Mouse (Mus musculus): Measurements from ENCODE around the gene Prm3. TPM values are rescaled to one million over a fixed set of nuclear protein-coding genes. Genes with fewer than 3 reads are reported as not detected.
A peak's percentile ranks its signal among the peaks of the same experiment; 100 is the strongest.

Gene Prm3
- polyA plus RNA-seq, 1 experiment from 2014 or later, result not detected

- no peak for ATAC-seq (replicated peaks; ENCODE audit: low FRiP score, low read depth)
- Histone ChIP-seq H3K27me3 (ENCODE audit: insufficient read depth, low read length) (no peaks in the 10 kb centered on the region), H3K4me2 (ENCODE audit: low read length) (no peak overlapping the region), H3K36me3 (ENCODE audit: insufficient read depth, low read length) (no peaks in the 10 kb centered on the region), H3K4me1 (replicated peaks; ENCODE audit: insufficient read depth, low read length) (peaks cover 28% of the 10 kb centered on the region), H3K27ac (no peak overlapping the region), H3K9me3 (replicated peaks; ENCODE audit: low read length) (no peaks in the 10 kb centered on the region), H3K4me3 (replicated peaks; ENCODE audit: low read depth, low read length) (no peak overlapping the region), H3K9ac (ENCODE audit: low read depth, low read length) (no peak overlapping the region)
- no peak for DNase-seq (ENCODE audit: low spot score)
- 69% methylated on average over 7 of the region's 7 CpGs for WGBS
- peak; percentile 37; the same call in 1 of the 2 replicates for TF ChIP-seq CTCF (IDR thresholded peaks at IDR 0.05; ENCODE audit: low read depth)
Measured at GRCm38 (mm10) chr16:10787548-10788058, 3.1 kb downstream of the Prm3 start.

GRCm38 (mm10) chr16:10786782-10787547 is 3.7 kb downstream of the Prm3 start:
- WGBS, result 56% methylated on average over 4 of the region's 4 CpGs

GRCm38 (mm10) chr16:10786288-10786687 is 4.4 kb downstream of the Prm3 start:
- peak overlapping the region; percentile 67 for H3K9ac ChIP-seq (ENCODE audit: low read depth, low read length)
- peak overlapping the region; percentile 96 for H3K27ac ChIP-seq
- TF ChIP-seq CTCF (IDR thresholded peaks at IDR 0.05; ENCODE audit: low read depth), result peak; percentile 86
- H3K4me3 ChIP-seq (replicated peaks; ENCODE audit: low read depth, low read length), result peak overlapping the region; percentile 52
- WGBS, result 1% methylated on average over 9 of the region's 9 CpGs
- no peaks in the 10 kb centered on the region for H3K9me3 ChIP-seq (replicated peaks; ENCODE audit: low read length)
- H3K4me2 ChIP-seq (ENCODE audit: low read length), result peak overlapping the region; percentile 85
- ATAC-seq (replicated peaks; ENCODE audit: low FRiP score, low read depth) (peak; percentile 30), DNase-seq (ENCODE audit: low spot score) (peak; percentile 96)
- no peaks in the 10 kb centered on the region for H3K36me3 ChIP-seq (ENCODE audit: insufficient read depth, low read length)
- H3K4me1 ChIP-seq (replicated peaks; ENCODE audit: insufficient read depth, low read length), result peaks cover 32% of the 10 kb centered on the region
- H3K27me3 ChIP-seq (ENCODE audit: insufficient read depth, low read length), result no peaks in the 10 kb centered on the region

More at GRCm38 (mm10) chr16:10786782-10787547, 3.7 kb downstream of the Prm3 start:
- ATAC-seq (replicated peaks; ENCODE audit: low FRiP score, low read depth) (no peak), DNase-seq (ENCODE audit: low spot score) (no peak)
- Histone ChIP-seq H3K4me1 (replicated peaks; ENCODE audit: insufficient read depth, low read length) (peaks cover 32% of the 10 kb centered on the region), H3K27me3 (ENCODE audit: insufficient read depth, low read length) (no peaks in the 10 kb centered on the region), H3K4me2 (ENCODE audit: low read length) (0 out of 2 replicates have a peak overlapping the region, but pooled peaks have one; percentile 85), H3K9me3 (replicated peaks; ENCODE audit: low read length) (no peaks in the 10 kb centered on the region), H3K36me3 (ENCODE audit: insufficient read depth, low read length) (no peaks in the 10 kb centered on the region), H3K27ac (peak overlapping the region; percentile 96; the same call in 1 of the 2 replicates), H3K9ac (ENCODE audit: low read depth, low read length) (no peak overlapping the region), H3K4me3 (replicated peaks; ENCODE audit: low read depth, low read length) (no peak overlapping the region)
- TF ChIP-seq CTCF (IDR thresholded peaks at IDR 0.05; ENCODE audit: low read depth), result no peak

GRCm38 (mm10) chr16:10785371-10786231 is 5.1 kb downstream of the Prm3 start, which contains the start of gene Socs1:
Gene Socs1 (minus strand): TSS chr16:10785536.
- no peaks in the 10 kb centered on the region for H3K36me3 ChIP-seq (ENCODE audit: insufficient read depth, low read length)
- under 1% methylated on average over 58 of the region's 59 CpGs for WGBS
- no peak for TF ChIP-seq CTCF (IDR thresholded peaks at IDR 0.05; ENCODE audit: low read depth)
- peaks cover 32% of the 10 kb centered on the region for H3K4me1 ChIP-seq (replicated peaks; ENCODE audit: insufficient read depth, low read length)
- no peaks in the 10 kb centered on the region for H3K9me3 ChIP-seq (replicated peaks; ENCODE audit: low read length)
- DNase-seq (ENCODE audit: low spot score), result peak; percentile 98
- H3K27ac ChIP-seq, result peak within 1 kb of the TSS; percentile 96
- ATAC-seq (replicated peaks; ENCODE audit: low FRiP score, low read depth), result peak; percentile 84
- no peaks in the 10 kb centered on the region for H3K27me3 ChIP-seq (ENCODE audit: insufficient read depth, low read length)
- peak within 1 kb of the TSS; percentile 52 for H3K4me3 ChIP-seq (replicated peaks; ENCODE audit: low read depth, low read length)
- H3K9ac ChIP-seq (ENCODE audit: low read depth, low read length), result peak within 1 kb of the TSS; percentile 67
- peak within 1 kb of the TSS; percentile 85 for H3K4me2 ChIP-seq (ENCODE audit: low read length)

GRCm38 (mm10) chr16:10784793-10785370 is 5.8 kb downstream of the Prm3 start:
- peak; percentile 72 for ATAC-seq (replicated peaks; ENCODE audit: low FRiP score, low read depth)
- H3K4me2 ChIP-seq (ENCODE audit: low read length), result peak overlapping the region; percentile 85
- peak overlapping the region; percentile 96 for H3K27ac ChIP-seq
- no peaks in the 10 kb centered on the region for H3K27me3 ChIP-seq (ENCODE audit: insufficient read depth, low read length)
- peaks cover 32% of the 10 kb centered on the region for H3K4me1 ChIP-seq (replicated peaks; ENCODE audit: insufficient read depth, low read length)
- under 1% methylated on average over 54 of the region's 55 CpGs for WGBS
- peak overlapping the region; percentile 67 for H3K9ac ChIP-seq (ENCODE audit: low read depth, low read length)
- DNase-seq (ENCODE audit: low spot score), result peak; percentile 95
- peak; percentile 87 for TF ChIP-seq CTCF (IDR thresholded peaks at IDR 0.05; ENCODE audit: low read depth)
- peak overlapping the region; percentile 52 for H3K4me3 ChIP-seq (replicated peaks; ENCODE audit: low read depth, low read length)
- H3K9me3 ChIP-seq (replicated peaks; ENCODE audit: low read length), result no peaks in the 10 kb centered on the region
- H3K36me3 ChIP-seq (ENCODE audit: insufficient read depth, low read length), result no peaks in the 10 kb centered on the region

Measured in kidney, postnatal 0 days (tissue).